ENCODE assay signal across 10 mouse cellular contexts in the genomic region with DNA sequence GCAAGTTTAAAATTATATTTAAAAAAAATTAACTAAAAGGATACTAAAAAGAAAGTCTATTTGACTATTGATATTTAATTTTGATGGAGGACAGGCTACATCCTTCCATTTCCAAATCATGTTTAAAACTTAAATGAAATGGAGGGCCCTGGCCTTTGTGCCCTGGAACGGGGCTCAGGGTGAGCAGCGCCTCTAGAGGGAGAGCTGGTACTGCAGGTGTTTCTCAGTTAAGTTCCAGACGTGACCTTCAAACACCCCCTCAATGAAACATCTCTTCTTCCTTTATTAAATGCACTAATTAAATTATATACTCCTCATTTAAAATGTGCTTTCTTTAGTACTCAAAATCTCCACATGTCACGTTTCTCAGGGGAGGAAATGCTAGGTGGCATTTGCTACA.
DNase-seq lines count a peak whose midpoint lies in the region; ATAC-seq lines count a peak whose summit lies in the region.
"Had no signal": no experiment of that assay in that cellular context is flagged by ENCODE, and none has a peak within 500 bp of the region (broad histone marks: within the 10 kb centered on the region; RNA-seq: fewer than 3 reads in every experiment).

No protein-coding gene starts in this region.

- no peak for ATAC-seq in heart, embryonic 14.5 days (ENCODE audit: insufficient number of reproducible peaks, insufficient read depth, low FRiP score, low read depth)
- ATAC-seq in granulocyte monocyte progenitor cell, adult 5-6 weeks (replicated peaks; ENCODE audit: poor library complexity, severe bottlenecking), result no peak
- ATAC-seq in frontal cortex, adult (ENCODE audit: low TSS enrichment), result no peak

- H3K27ac ChIP-seq in heart, embryonic 14.5 days (replicated peaks in 1 of 2; ENCODE audit: control insufficient read depth in 1 of 2, insufficient read depth in 1 of 2, low read depth in 2 of 2, low read length in 2 of 2), result no peak overlapping the region
- H3K27ac ChIP-seq: stomach, embryonic 15.5 days had no signal

- 21% methylated on average over 4 of the region's 4 CpGs for WGBS in heart, embryonic 14.5 days

- peak overlapping the region; percentile 65; the same call in 1 of the 2 replicates for H3K4me2 ChIP-seq in heart, embryonic 14.5 days (ENCODE audit: low read length)

- H3K36me3 ChIP-seq in heart, embryonic 14.5 days (ENCODE audit: control insufficient read depth, insufficient read depth, low read length), result no peaks in the 10 kb centered on the region
- H3K36me3 ChIP-seq: stomach, embryonic 15.5 days had no signal

- no peak overlapping the region for H3K4me3 ChIP-seq in heart, embryonic 14.5 days (ENCODE audit: control insufficient read depth in 1 of 2, insufficient read depth in 1 of 2, low read depth in 1 of 2, low read length in 2 of 2)
- H3K4me3 ChIP-seq: stomach, embryonic 15.5 days had no signal

- no peak overlapping the region for H3K9ac ChIP-seq in heart, embryonic 14.5 days (ENCODE audit: low read length)
- H3K9ac ChIP-seq: stomach, embryonic 15.5 days had no signal

- no peaks in the 10 kb centered on the region for H3K9me3 ChIP-seq in heart, embryonic 14.5 days (ENCODE audit: control insufficient read depth, low read length)
- H3K9me3 ChIP-seq: stomach, embryonic 15.5 days had no signal

- DNase-seq in cerebellum, postnatal 36 days, result peak; percentile 38 to 40
- DNase-seq in cerebellum, adult 9-11 months, result no peak
- DNase-seq in thymus, postnatal 0 days (ENCODE audit: low spot score), result peak; percentile 9
- no peak for DNase-seq in thymus, postnatal 36 days
- DNase-seq in lung, postnatal 14 days, result peak; percentile 46

- H3K27me3 ChIP-seq in heart, embryonic 14.5 days (ENCODE audit: control insufficient read depth, insufficient read depth, low read length), result no peaks in the 10 kb centered on the region
- H3K27me3 ChIP-seq: CH12.LX; stomach, embryonic 15.5 days had no signal

- H3K4me1 ChIP-seq in heart, embryonic 14.5 days (ENCODE audit: control insufficient read depth in 2 of 2, insufficient read depth in 2 of 2, low read length in 2 of 2), result peaks cover 9 to 22% of the 10 kb centered on the region in 2 experiments

Comparison
In these comparisons a context has a peak if more than half of its experiments do, and no peak if none do; other contexts are left out.
1. DNase-seq: peak in cerebellum, postnatal 36 days (2 of 2), thymus, postnatal 0 days (single experiment) and lung, postnatal 14 days (single experiment); none in cerebellum, adult 9-11 months (single experiment) and thymus, postnatal 36 days (0 of 2).